Mouse (Mus musculus): ENCODE results near the gene Ece1.

DNA sequence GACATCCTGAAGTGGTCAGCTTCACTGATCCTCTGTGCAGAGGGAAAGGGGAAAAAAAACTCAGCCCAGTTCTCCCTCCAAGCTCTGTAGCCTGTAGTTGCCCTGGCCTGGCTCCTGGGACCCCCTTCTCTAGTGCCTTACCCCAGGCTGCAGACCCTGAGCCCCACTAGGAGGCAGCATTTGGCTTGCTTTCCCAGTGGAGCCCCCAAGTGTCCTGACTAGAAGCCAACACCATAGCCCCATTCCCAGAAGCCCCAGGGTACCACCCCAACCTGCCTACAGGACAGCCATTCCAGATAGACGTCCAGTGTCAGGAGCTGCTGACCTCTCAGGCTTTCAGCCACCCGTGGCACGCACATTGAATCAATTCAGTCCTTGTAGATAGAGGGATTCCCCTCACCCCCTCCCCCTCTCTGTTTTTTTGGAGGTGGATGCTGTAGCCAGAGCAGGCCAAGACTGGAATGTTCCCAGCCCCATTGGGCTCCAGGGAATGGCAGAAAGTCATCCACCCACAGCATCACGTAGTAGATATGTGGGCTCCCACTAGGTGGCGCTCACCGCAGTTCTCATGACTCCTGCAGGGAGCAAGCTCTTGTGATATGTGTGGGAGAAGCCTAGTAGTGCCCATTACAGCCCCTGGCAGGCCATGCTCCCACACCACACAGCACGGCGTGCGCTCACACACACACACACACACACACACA, 102.0 kb downstream of the Ece1 start:
- TF ChIP-seq POLR2A (IDR thresholded peaks at IDR 0.05; ENCODE audit: control insufficient read depth in 1 of 2, insufficient read depth in 1 of 2, low read depth in 1 of 2, low read length in 2 of 2, poor library complexity in 1 of 2): no peak
- TF ChIP-seq MAZ (IDR thresholded peaks at IDR 0.05; ENCODE audit: low read depth, low read length): no peak
- TF ChIP-seq MAFK (IDR thresholded peaks at IDR 0.05; ENCODE audit: borderline replicate concordance, low read depth, low read length): no peak
- TF ChIP-seq ZKSCAN1 (IDR thresholded peaks at IDR 0.05; ENCODE audit: low read depth, low read length): no peak
- TF ChIP-seq EP300 (IDR thresholded peaks at IDR 0.05; ENCODE audit: low read depth in 1 of 2, low read length in 2 of 2): no peak
- TF ChIP-seq NRF1 (IDR thresholded peaks at IDR 0.05; ENCODE audit: insufficient read depth, low read depth, low read length, poor library complexity, severe bottlenecking): no peak
- TF ChIP-seq NELFE (IDR thresholded peaks at IDR 0.05; ENCODE audit: low read depth, low read length): no peak
- TF ChIP-seq USF2 (IDR thresholded peaks at IDR 0.05; ENCODE audit: borderline replicate concordance in 1 of 2, insufficient read depth in 1 of 2, low read depth in 1 of 2, low read length in 2 of 2): no peak
- TF ChIP-seq TBP (IDR thresholded peaks at IDR 0.05; ENCODE audit: low read depth, low read length): no peak
- peak; percentile 77 to 91 (median 90) for TF ChIP-seq CTCF (IDR thresholded peaks at IDR 0.05 in 2 of 3, conservative IDR thresholded peaks at IDR 0.05 in 1 of 3; ENCODE audit: control insufficient read depth in 1 of 3, insufficient read depth in 1 of 3, low read depth in 2 of 3, low read length in 3 of 3, poor library complexity in 1 of 3, severe bottlenecking in 1 of 3)
- no peak for TF ChIP-seq CHD2 (IDR thresholded peaks at IDR 0.05; ENCODE audit: low read length)
- TF ChIP-seq RAD21 (IDR thresholded peaks at IDR 0.05; ENCODE audit: low read depth, low read length): peak; percentile 41
